Mouse (Mus musculus) hindbrain, embryonic 13.5 days (tissue): ENCODE measurements around the gene Nampt. TPM values are rescaled to one million over a fixed set of nuclear protein-coding genes. Genes with fewer than 3 reads are reported as not detected.

Source experiments
- ATAC-seq: fragments of 200-750 bp; cut with Nextera tagmentation; 2 replicates; pipeline ENCODE4 v1.8.0; 2017; ENCODE audit warnings: moderate TSS enrichment; ENCODE audit not compliant: low FRiP score
- H3K27ac ChIP-seq: fragments of 300-500 bp; sonication (generic); 2 replicates; pipeline ENCODE4 v1.5.1; 2015; ENCODE audit warnings: inconsistent platforms, mild to moderate bottlenecking, moderate library complexity
- H3K27me3 ChIP-seq: fragments of 300-500 bp; sonication (generic); 2 replicates; pipeline ENCODE4 v1.6.1; 2015; ENCODE audit warnings: mild to moderate bottlenecking, inconsistent platforms
- H3K36me3 ChIP-seq: fragments of 300-500 bp; sonication (generic); 2 replicates; pipeline ENCODE4 v1.6.1; 2015; ENCODE audit warnings: mild to moderate bottlenecking, inconsistent platforms
- H3K4me1 ChIP-seq: fragments of 300-500 bp; sonication (generic); replicated peaks from 2 replicates; pipeline ENCODE4 v1.6.1; 2015; ENCODE audit warnings: inconsistent platforms
- H3K4me2 ChIP-seq: fragments of 300-500 bp; sonication (generic); 2 replicates; pipeline ENCODE4 v1.6.1; 2015; ENCODE audit warnings: inconsistent platforms, mild to moderate bottlenecking, moderate library complexity
- H3K4me3 ChIP-seq: fragments of 300-500 bp; sonication (generic); 2 replicates; pipeline ENCODE4 v1.5.1; 2015; ENCODE audit warnings: mild to moderate bottlenecking, inconsistent platforms
- H3K9ac ChIP-seq: fragments of 300-500 bp; sonication (generic); 2 replicates; pipeline ENCODE4 v1.6.1; 2015; ENCODE audit warnings: mild to moderate bottlenecking, inconsistent platforms
- H3K9me3 ChIP-seq: fragments of 300-500 bp; sonication (generic); 2 replicates; pipeline ENCODE4 v1.6.1; 2016; ENCODE audit warnings: inconsistent platforms
- WGBS: fragments of 180-500 bp; shearing (Covaris S2); methylation state at CpG from one replicate; pipeline ENCODE4 v1.1.7; 2015; 5-methylcytosine and 5-hydroxymethylcytosine counted together
- polyA plus RNA-seq: library from polyadenylated mRNA; unstranded; fragments of >200 nt; fragmentation: Nextera tagmentation; extraction: Ambion mirVana; gene quantifications from 2 replicates; pipeline ENCODE4 v1.2.1, GENCODE M21; 2015

Gene Nampt
- polyA plus RNA-seq, 1 experiment from 2014 or later: 31.4 TPM

GRCm38 (mm10) chr12:32824586-32824985 lies 5.2 kb downstream of the Nampt start:
- H3K4me3 ChIP-seq: no peak overlapping the region
- no peaks in the 10 kb centered on the region; the same call in none of the 2 replicates for H3K36me3 ChIP-seq
- H3K9ac ChIP-seq: no peak overlapping the region
- 33% methylated on average over 6 of the region's 6 CpGs for WGBS
- H3K27ac ChIP-seq: no peak overlapping the region
- no peaks in the 10 kb centered on the region for H3K9me3 ChIP-seq
- ATAC-seq: no peak
- peaks cover 28% of the 10 kb centered on the region for H3K4me1 ChIP-seq
- H3K27me3 ChIP-seq: no peaks in the 10 kb centered on the region
- no peak overlapping the region for H3K4me2 ChIP-seq

- Histone ChIP-seq H3K27me3 (no peaks in the 10 kb centered on the region), H3K27ac (no peak overlapping the region), H3K36me3 (peaks cover 2% of the 10 kb centered on the region), H3K9me3 (no peaks in the 10 kb centered on the region), H3K4me2 (no peak overlapping the region), H3K9ac (no peak overlapping the region), H3K4me1 (peaks cover 20% of the 10 kb centered on the region), H3K4me3 (no peak overlapping the region)
- ATAC-seq: no peak
- 44% methylated on average over 3 of the region's 3 CpGs for WGBS
Observed at GRCm38 (mm10) chr12:32826971-32827370, 7.6 kb downstream of the Nampt start.

- Histone ChIP-seq H3K36me3 (peaks cover 12% of the 10 kb centered on the region), H3K27ac (no peak overlapping the region), H3K4me1 (peaks cover 15% of the 10 kb centered on the region), H3K27me3 (no peaks in the 10 kb centered on the region), H3K4me3 (no peak overlapping the region), H3K4me2 (no peak overlapping the region), H3K9me3 (no peaks in the 10 kb centered on the region), H3K9ac (no peak overlapping the region)
- 65% methylated on average over 8 of the region's 8 CpGs for WGBS
- ATAC-seq: no peak
Observed at GRCm38 (mm10) chr12:32828137-32828760, 8.9 kb downstream of the Nampt start.

- ATAC-seq: no peak
- Histone ChIP-seq H3K4me3 (no peak overlapping the region), H3K27ac (no peak overlapping the region), H3K27me3 (no peaks in the 10 kb centered on the region), H3K9ac (no peak overlapping the region), H3K4me1 (peaks cover 10% of the 10 kb centered on the region), H3K4me2 (no peak overlapping the region), H3K36me3 (peaks cover 21% of the 10 kb centered on the region), H3K9me3 (no peaks in the 10 kb centered on the region)
- 95% methylated on average over 9 of the region's 9 CpGs for WGBS
Observed at GRCm38 (mm10) chr12:32829321-32830090, 10.2 kb downstream of the Nampt start.

- 98% methylated on average over 3 of the region's 3 CpGs for WGBS
- Histone ChIP-seq H3K27me3 (no peaks in the 10 kb centered on the region), H3K4me1 (0 out of 2 replicates have a peak, but pooled peaks cover 5% of the 10 kb centered on the region), H3K4me3 (no peak overlapping the region), H3K9me3 (no peaks in the 10 kb centered on the region), H3K36me3 (peaks cover 38% of the 10 kb centered on the region), H3K9ac (no peak overlapping the region), H3K27ac (no peak overlapping the region), H3K4me2 (no peak overlapping the region)
- ATAC-seq: no peak
Observed at GRCm38 (mm10) chr12:32832076-32832475, 12.7 kb downstream of the Nampt start.

- WGBS: 88% methylated on average over 6 of the region's 6 CpGs
- Histone ChIP-seq H3K4me2 (no peak overlapping the region), H3K27me3 (no peaks in the 10 kb centered on the region), H3K4me3 (no peak overlapping the region), H3K9ac (no peak overlapping the region), H3K9me3 (no peaks in the 10 kb centered on the region), H3K4me1 (no peaks in the 10 kb centered on the region), H3K27ac (no peak overlapping the region), H3K36me3 (peaks cover 54% of the 10 kb centered on the region)
- no peak for ATAC-seq
Observed at GRCm38 (mm10) chr12:32834781-32835180, 15.4 kb downstream of the Nampt start.

GRCm38 (mm10) chr12:32835235-32835634 lies 15.9 kb downstream of the Nampt start:
- no peak overlapping the region for H3K9ac ChIP-seq
- no peak overlapping the region for H3K4me3 ChIP-seq
- peaks cover 57% of the 10 kb centered on the region for H3K36me3 ChIP-seq
- no peak overlapping the region for H3K4me2 ChIP-seq
- no peak for ATAC-seq
- 83% methylated on average over 4 of the region's 4 CpGs for WGBS
- H3K27me3 ChIP-seq: no peaks in the 10 kb centered on the region
- H3K4me1 ChIP-seq: no peaks in the 10 kb centered on the region
- no peaks in the 10 kb centered on the region for H3K9me3 ChIP-seq
- H3K27ac ChIP-seq: no peak overlapping the region

- Histone ChIP-seq H3K9me3 (no peaks in the 10 kb centered on the region), H3K9ac (no peak overlapping the region), H3K27me3 (no peaks in the 10 kb centered on the region), H3K36me3 (peaks cover 68% of the 10 kb centered on the region), H3K27ac (no peak overlapping the region), H3K4me1 (no peaks in the 10 kb centered on the region), H3K4me3 (no peak overlapping the region), H3K4me2 (no peak overlapping the region)
- ATAC-seq: no peak
- WGBS: 88% methylated on average over 4 of the region's 4 CpGs
Observed at GRCm38 (mm10) chr12:32838406-32838805, 19.1 kb downstream of the Nampt start.

GRCm38 (mm10) chr12:32838954-32839353 lies 19.6 kb downstream of the Nampt start:
- no peak overlapping the region for H3K4me3 ChIP-seq
- no peaks in the 10 kb centered on the region for H3K4me1 ChIP-seq
- no peaks in the 10 kb centered on the region for H3K9me3 ChIP-seq
- H3K4me2 ChIP-seq: no peak overlapping the region
- ATAC-seq: no peak
- no peak overlapping the region for H3K9ac ChIP-seq
- no peak overlapping the region for H3K27ac ChIP-seq
- no peaks in the 10 kb centered on the region for H3K27me3 ChIP-seq
- 96% methylated on average over 9 of the region's 9 CpGs for WGBS
- peaks cover 68% of the 10 kb centered on the region for H3K36me3 ChIP-seq

- Histone ChIP-seq H3K9ac (no peak overlapping the region), H3K36me3 (peaks cover 62% of the 10 kb centered on the region), H3K27ac (no peak overlapping the region), H3K4me1 (no peaks in the 10 kb centered on the region), H3K9me3 (no peaks in the 10 kb centered on the region), H3K4me2 (no peak overlapping the region), H3K27me3 (no peaks in the 10 kb centered on the region), H3K4me3 (no peak overlapping the region)
- no peak for ATAC-seq
- WGBS: 75% methylated on average over 7 of the region's 7 CpGs
Observed at GRCm38 (mm10) chr12:32841442-32841900, 22.1 kb downstream of the Nampt start.

GRCm38 (mm10) chr12:32846325-32846724 lies 27.0 kb downstream of the Nampt start:
- H3K4me1 ChIP-seq: no peaks in the 10 kb centered on the region
- no peaks in the 10 kb centered on the region for H3K27me3 ChIP-seq
- H3K9ac ChIP-seq: no peak overlapping the region
- no peak overlapping the region for H3K27ac ChIP-seq
- H3K9me3 ChIP-seq: no peaks in the 10 kb centered on the region
- H3K4me3 ChIP-seq: no peak overlapping the region
- H3K36me3 ChIP-seq: peaks cover 62% of the 10 kb centered on the region
- WGBS: 89% methylated on average over 8 of the region's 8 CpGs
- no peak overlapping the region for H3K4me2 ChIP-seq
- ATAC-seq: no peak

GRCm38 (mm10) chr12:32853757-32854156 lies 34.4 kb downstream of the Nampt start:
- no peak overlapping the region for H3K4me3 ChIP-seq
- H3K9ac ChIP-seq: no peak overlapping the region
- ATAC-seq: no peak
- H3K4me1 ChIP-seq: no peaks in the 10 kb centered on the region
- H3K27ac ChIP-seq: no peak overlapping the region
- no peaks in the 10 kb centered on the region for H3K9me3 ChIP-seq
- H3K36me3 ChIP-seq: peaks cover 36% of the 10 kb centered on the region
- 91% methylated on average over 5 of the region's 5 CpGs for WGBS
- H3K4me2 ChIP-seq: no peak overlapping the region
- H3K27me3 ChIP-seq: no peaks in the 10 kb centered on the region

- Histone ChIP-seq H3K4me2 (no peak overlapping the region), H3K9me3 (no peaks in the 10 kb centered on the region), H3K9ac (no peak overlapping the region), H3K27ac (no peak overlapping the region), H3K27me3 (no peaks in the 10 kb centered on the region), H3K4me1 (no peaks in the 10 kb centered on the region), H3K36me3 (peaks cover 31% of the 10 kb centered on the region), H3K4me3 (no peak overlapping the region)
- no peak for ATAC-seq
- WGBS: 86% methylated on average over 6 of the region's 6 CpGs
Observed at GRCm38 (mm10) chr12:32854866-32855265, 35.5 kb downstream of the Nampt start.
